Mouse (Mus musculus) lung, adult 2 months (tissue): Measurements from ENCODE around the gene Kcnip1. TPM values are rescaled to one million over a fixed set of nuclear protein-coding genes. Genes with fewer than 3 reads are reported as not detected.

Experiments used
- DNase-seq: peaks from one replicate; pipeline ENCODE4 v3.0.0; 2022
- H3K4me1 ChIP-seq: fragments of 200-500 bp; 2 replicates; pipeline ENCODE4 v1.6.1; 2011; ENCODE audit warnings: low read length; ENCODE audit not compliant: control insufficient read depth, insufficient read depth
- H3K4me3 ChIP-seq: fragments of 200-500 bp; replicated peaks from 2 replicates; pipeline ENCODE3; 2011; ENCODE audit warnings: low read depth, mild to moderate bottlenecking, control low read depth, low read length; ENCODE audit errors: extremely low read depth
- CTCF ChIP-seq: fragments of 200-500 bp; IDR thresholded peaks from 2 replicates; pipeline ENCODE4 v1.5.1; 2011; ENCODE audit warnings: mild to moderate bottlenecking, low read length, control low read depth; ENCODE audit not compliant: insufficient read depth
- POLR2A ChIP-seq: fragments of 200-500 bp; IDR thresholded peaks from 2 replicates; pipeline ENCODE4 v1.6.1; 2011; ENCODE audit warnings: low read depth, mild to moderate bottlenecking, control low read depth, low read length, borderline replicate concordance; ENCODE audit errors: extremely low read depth
- WGBS: fragments of 180-500 bp; shearing (Covaris S2); methylation state at CpG from one replicate; pipeline ENCODE4 v1.1.7; 2018; 5-methylcytosine and 5-hydroxymethylcytosine counted together
- polyA plus RNA-seq: library from polyadenylated mRNA; depleted of rRNA; stranded (reverse); fragments of >200 nt; gene quantifications from 2 replicates; pipeline ENCODE4 v1.2.3, GENCODE M21; 2012

The Kcnip1 gene
- polyA plus RNA-seq, 1 experiment: 0.13 TPM

- DNase-seq: no peak
- TF ChIP-seq POLR2A (no peak), CTCF (no peak)
- Histone ChIP-seq H3K4me3 (no peak overlapping the region), H3K4me1 (no peaks in the 10 kb centered on the region)
- WGBS: 0% methylated on average over 1 of the region's 1 CpGs
Observed at GRCm38 (mm10) chr11:33799933-33800332, 193.0 kb downstream of the Kcnip1 start.

- no peak for DNase-seq
- H3K4me3 ChIP-seq: no peak overlapping the region
- no peaks in the 10 kb centered on the region for H3K4me1 ChIP-seq
- WGBS: 56% methylated on average over 12 of the region's 12 CpGs
- TF ChIP-seq POLR2A (no peak), CTCF (no peak)
Observed at GRCm38 (mm10) chr11:33798094-33798648, 194.8 kb downstream of the Kcnip1 start.

GRCm38 (mm10) chr11:33787362-33787761, 205.6 kb downstream of the Kcnip1 start:
- no peak for DNase-seq
- 23% methylated on average over 5 of the region's 5 CpGs for WGBS
- no peaks in the 10 kb centered on the region for H3K4me1 ChIP-seq
- no peak overlapping the region for H3K4me3 ChIP-seq
- TF ChIP-seq CTCF: no peak
- TF ChIP-seq POLR2A: no peak

- Histone ChIP-seq H3K4me1 (no peaks in the 10 kb centered on the region), H3K4me3 (no peak overlapping the region)
- TF ChIP-seq POLR2A (no peak), CTCF (no peak)
- 79% methylated on average over 4 of the region's 4 CpGs for WGBS
- DNase-seq: no peak
Observed at GRCm38 (mm10) chr11:33786572-33786971, 206.4 kb downstream of the Kcnip1 start.

GRCm38 (mm10) chr11:33781561-33781971, 211.4 kb downstream of the Kcnip1 start:
- Histone ChIP-seq H3K4me3 (no peak overlapping the region), H3K4me1 (no peaks in the 10 kb centered on the region)
- DNase-seq: no peak
- 43% methylated on average over 10 of the region's 10 CpGs for WGBS
- TF ChIP-seq CTCF (no peak), POLR2A (no peak)

GRCm38 (mm10) chr11:33780263-33780662, 212.7 kb downstream of the Kcnip1 start:
- Histone ChIP-seq H3K4me1 (no peaks in the 10 kb centered on the region), H3K4me3 (no peak overlapping the region)
- no peak for DNase-seq
- TF ChIP-seq CTCF (no peak), POLR2A (no peak)
- WGBS: 59% methylated on average over 4 of the region's 4 CpGs

- DNase-seq: no peak
- WGBS: 51% methylated on average over 5 of the region's 5 CpGs
- Histone ChIP-seq H3K4me3 (no peak overlapping the region), H3K4me1 (no peaks in the 10 kb centered on the region)
- TF ChIP-seq POLR2A: no peak
- TF ChIP-seq CTCF: no peak
Observed at GRCm38 (mm10) chr11:33772615-33773141, 220.3 kb downstream of the Kcnip1 start.

GRCm38 (mm10) chr11:33772043-33772442, 220.9 kb downstream of the Kcnip1 start:
- TF ChIP-seq CTCF: no peak
- no peak for TF ChIP-seq POLR2A
- Histone ChIP-seq H3K4me3 (no peak overlapping the region), H3K4me1 (no peaks in the 10 kb centered on the region)
- 93% methylated on average over 2 of the region's 2 CpGs for WGBS
- no peak for DNase-seq

- TF ChIP-seq POLR2A: no peak
- TF ChIP-seq CTCF: no peak
- no peak for DNase-seq
- Histone ChIP-seq H3K4me3 (no peak overlapping the region), H3K4me1 (no peaks in the 10 kb centered on the region)
- WGBS: 65% methylated on average over 9 of the region's 9 CpGs
Observed at GRCm38 (mm10) chr11:33766976-33767938, 225.7 kb downstream of the Kcnip1 start.
